Mouse (Mus musculus) liver, adult (tissue): ENCODE data around the gene Tecta.

Experiments used
- GATA4 ChIP-seq: IDR thresholded peaks from 2 replicates; pipeline ENCODE4 v1.6.1; 2014; ENCODE audit warnings: mild to moderate bottlenecking, low read length; ENCODE audit not compliant: insufficient replicate concordance

The Tecta gene

DNA sequence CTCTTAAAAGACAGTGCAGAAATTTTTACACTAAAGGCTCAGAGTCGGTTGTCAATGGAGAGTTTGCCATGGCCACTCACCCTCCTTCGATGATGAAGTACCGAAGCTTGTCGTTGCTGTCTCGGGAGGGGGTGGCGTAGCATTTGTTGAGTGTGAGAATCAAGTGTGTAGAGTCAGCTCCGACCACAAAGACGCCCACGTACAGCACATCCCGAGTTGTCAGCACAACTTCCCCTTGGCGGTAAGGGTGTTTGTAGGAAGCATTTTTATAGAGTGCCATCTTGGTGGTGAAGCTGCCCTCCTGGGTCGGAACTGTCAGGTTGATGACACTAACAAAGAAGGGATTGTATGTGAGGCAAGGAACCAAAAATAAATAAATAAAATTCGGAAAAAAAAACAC, 62.7 kb downstream of the Tecta start:
- TF ChIP-seq GATA4: no peak

DNA sequence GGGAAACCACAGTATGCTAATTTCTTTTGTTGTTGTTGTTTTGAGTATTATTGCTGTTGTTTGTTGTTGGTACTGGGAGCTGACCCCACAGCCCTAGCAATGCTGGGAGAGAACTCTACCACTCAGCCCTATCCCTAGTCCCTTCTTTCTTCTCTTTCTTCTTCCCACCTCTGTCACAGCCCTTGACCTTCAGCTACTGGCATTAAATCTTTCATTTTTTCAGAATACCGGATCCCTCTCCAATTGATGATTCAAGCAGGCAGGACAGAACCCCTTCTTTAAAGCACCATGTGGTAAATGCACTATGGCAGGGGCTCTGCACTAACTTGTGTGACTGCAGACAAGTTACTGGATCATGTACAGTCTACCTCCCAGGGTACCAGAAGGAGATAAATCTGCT, 63.2 kb downstream of the Tecta start:
- no peak for TF ChIP-seq GATA4

DNA sequence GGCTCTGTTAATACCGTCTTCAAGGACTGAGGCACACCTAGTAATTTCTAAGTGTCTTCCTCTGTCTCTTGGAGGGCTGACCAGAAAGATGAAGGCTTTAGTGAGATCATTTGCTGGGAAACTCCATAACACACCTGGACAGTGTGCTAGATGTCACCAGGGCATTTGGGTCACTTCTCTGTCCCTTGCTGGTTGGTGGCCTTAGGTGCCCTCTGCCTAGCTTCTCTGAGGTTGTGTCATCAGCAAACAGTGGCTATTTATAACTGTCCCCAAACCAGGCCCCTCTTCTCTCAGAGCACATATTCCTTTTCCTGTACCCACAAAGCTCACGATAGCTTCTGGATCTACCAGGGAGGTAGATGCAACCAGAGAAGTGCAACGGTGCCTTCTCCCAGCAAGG, 64.8 kb downstream of the Tecta start:
- no peak for TF ChIP-seq GATA4

DNA sequence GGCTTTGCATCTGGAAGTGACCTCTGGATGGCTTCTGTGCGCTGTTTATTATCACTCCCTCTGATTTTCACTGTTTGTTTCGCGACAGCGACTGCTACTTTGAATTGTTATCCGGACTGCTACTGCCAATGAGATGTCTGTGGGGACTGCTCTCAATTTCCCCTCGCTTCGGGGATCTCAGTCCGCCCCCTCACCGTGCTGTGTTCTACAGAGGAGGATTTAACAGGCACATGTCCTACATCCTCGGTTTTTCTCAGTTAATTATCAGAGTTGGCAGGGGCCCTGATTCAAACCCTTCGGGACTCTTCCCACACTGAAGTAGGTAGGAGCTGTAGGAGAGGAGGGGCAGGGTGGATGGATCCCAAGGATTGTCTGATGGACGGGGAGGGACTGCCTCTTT, 67.0 kb downstream of the Tecta start:
- no peak for TF ChIP-seq GATA4

DNA sequence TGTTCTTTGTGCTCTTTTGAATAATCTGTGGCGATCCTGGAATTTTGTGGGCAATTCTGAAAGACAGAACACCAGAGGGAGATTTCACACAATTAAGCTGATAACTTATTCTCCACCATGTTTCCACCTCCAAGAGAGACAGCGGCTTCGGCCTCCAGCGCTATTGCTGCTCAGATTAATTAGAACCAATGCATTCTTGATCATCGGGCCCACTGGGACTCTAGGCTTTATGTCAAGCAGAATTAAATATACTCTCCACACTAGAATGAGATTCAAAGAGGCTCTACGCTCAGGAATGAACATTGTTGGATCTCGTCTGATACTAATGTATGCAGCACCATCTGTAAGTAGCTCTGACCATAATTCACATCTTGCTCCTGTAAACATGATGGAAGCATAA, 68.4 kb downstream of the Tecta start:
- TF ChIP-seq GATA4: no peak

DNA sequence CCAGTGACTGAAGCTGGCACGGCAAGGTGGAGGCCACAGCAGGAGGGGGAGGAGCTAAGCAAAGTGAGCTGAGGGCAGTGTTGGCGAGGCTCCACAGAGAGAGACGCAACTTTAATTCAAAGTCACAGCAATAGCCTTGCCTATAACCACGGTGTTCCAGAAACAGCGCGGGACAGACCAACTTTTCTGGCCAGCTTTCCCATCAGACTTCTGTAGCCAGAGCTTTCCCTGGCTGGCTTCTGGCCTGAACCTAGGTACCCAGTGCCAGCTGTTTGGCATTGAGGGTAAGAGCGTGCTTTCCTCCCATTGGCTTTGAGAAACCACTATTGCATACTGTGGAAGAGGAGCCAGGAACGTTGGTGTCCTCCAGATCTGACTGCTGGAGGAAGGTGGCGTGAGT, 70.0 kb downstream of the Tecta start:
- TF ChIP-seq GATA4: no peak

DNA sequence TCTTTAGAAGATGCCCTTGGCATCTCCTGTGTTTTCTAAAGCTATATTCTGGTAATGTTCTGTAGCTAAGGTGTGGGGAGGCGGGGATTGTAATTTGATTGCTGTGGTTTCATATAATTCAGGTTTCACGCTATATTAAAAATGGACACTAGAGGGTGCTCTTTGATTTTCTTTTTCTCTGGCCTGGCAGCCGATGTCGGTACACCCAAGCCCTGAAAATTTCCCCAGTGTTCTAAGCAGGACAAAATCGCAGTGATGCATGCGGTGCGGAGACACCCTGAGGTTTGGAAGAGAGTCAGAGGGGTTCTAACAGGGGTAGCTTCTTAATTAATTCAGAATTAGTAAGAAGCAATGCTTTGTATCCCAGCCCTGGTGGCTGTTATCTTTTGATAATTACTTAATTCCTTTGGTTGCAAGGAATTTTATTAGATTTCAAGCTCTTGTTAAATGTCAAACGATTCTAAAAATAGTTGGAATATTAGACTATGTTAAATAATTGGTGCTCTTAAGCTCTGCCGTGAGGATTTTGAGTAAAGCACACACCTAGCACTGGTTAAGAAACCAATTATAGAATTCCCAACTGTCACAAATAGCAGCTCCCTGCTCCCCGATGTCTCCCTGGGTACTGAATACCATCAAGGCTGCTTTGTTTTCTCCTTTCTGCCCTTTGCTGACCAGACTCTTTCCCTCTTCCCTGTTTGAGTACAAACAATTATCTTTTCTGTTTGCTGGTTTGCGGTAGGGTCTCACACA, 72.9 kb downstream of the Tecta start:
- TF ChIP-seq GATA4: no peak

DNA sequence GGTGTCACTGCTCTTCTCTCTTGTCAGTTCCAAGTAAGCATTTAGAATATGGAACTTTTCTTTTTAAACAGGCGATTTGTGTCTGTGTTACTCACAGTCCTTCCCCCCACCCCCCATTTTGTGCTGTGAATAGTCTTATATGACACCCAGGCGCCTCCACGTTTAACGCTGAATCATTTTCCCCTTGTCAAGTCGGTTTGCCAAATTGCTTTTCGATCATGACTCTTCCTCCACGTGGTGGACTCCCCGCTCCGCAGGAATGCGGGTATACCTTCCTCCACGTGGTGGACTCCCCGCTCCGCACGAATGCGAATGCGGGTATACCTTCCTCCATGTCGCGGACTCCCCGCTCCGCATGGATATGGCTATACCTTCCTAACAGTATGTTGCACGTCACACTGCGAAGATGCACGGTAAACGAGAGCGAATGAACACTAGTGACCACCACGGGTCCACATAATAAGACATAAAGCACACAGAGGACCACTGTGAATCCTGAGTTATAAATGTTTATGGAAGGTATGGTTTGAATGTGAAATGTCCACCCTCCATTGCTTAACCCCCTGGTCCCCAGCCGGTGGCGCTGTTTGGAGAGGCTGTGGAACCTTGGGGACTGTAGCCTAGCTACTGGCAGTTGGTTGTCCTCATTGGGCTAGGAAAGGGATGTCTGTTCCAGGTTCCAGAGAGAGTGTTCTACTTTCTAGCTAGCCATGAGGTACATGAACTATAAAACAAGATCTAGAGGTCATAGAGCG, 74.9 kb downstream of the Tecta start:
- no peak for TF ChIP-seq GATA4

DNA sequence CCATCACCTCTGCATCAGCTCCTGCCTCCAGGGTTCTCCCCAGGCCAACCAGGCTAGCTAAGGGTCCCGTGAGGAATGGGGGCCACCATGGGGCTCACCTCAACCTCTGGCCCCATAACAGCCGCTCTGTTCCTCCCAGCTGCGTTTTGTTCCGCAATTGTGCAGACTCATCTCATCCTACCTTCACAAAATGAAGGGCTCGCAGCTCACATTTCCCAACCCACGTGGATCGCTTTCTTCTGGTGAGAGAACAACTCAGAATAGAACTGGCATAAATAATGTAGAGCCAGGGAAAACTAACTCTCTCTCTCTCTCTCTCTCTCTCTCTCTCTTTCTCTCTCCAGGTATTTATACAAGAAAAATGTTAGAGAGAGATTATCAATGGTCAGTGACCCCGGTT, 76.5 kb downstream of the Tecta start:
- no peak for TF ChIP-seq GATA4

DNA sequence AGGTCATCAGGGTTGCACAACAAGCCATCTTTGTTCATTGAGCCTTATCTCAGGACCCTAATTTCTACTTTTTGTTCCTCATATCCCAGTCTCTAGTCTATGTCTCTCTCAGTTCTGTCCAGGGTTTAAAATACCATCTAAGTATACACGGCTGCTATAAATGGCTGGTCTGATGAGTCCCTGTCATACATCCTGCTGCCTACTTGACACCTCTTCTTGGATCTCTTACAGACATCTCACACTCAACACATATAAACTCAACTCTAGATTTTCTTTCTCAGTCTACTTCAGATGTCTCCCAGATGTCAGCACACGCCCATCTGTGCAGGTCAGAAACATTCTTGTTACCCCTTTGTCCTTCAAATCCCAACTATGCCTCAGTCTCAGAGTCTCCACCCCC, 78.3 kb downstream of the Tecta start:
- no peak for TF ChIP-seq GATA4

DNA sequence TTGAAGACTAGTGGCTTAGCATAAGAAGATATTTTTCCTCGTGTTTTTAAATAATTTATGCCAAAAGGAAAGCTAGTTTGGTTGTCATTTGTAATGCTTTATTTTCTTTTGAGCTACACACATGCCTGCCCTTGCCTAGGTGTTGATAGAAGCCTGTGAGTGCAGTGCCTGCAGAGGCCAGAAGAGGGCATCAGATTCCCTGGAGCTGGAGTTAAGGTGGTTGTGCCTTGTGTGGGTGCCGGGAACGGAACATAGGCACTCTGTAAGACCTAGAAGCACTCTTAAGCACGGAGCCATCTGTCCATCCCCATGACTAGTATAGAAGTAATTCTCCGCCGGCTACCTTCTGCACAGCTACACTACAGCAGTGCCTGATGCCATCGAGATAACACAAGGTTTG, 79.1 kb downstream of the Tecta start:
- TF ChIP-seq GATA4: no peak

DNA sequence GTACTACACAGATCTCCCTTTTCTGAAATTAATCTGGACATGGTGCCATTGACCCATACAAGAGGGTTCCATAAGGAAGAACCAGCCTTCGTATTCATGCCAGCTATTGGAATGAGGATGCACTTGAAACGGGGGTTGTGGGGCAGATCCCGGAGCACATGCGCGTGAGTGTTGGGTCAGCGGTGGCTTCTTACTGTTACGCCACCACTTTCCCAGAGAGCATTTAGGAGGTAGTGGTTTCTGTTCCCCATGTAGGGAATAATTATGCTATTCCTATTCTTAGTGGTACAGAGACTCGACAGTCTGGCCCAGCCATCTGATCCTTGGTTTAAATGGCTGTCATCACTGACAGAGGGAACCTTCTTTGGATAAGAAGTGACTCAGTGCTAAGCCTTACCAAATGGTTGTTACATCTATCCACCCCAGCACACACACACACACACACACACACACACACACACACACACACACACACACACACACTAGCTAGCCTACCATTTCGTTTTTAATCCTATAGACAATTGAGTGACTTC, 81.2 kb downstream of the Tecta start:
- TF ChIP-seq GATA4: no peak

DNA sequence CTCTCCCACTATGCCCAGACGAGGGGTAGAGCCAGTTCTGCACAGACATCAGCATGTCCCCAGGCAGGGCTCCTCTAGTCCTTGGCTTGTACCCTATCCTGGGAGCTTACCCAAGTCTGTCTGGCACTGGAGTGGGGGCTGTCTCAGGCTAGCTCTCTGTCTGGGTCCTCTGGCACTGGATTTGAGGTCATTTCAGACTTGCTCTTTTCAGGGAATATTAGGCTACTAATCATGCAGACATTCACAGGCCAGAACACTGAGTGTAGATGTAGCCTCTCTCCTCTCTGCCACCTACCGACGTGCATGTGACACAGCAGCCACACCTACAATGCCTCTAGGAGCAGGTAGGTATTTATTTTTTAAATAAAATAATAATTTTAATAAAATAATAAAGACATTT, 82.4 kb downstream of the Tecta start:
- TF ChIP-seq GATA4: no peak

DNA sequence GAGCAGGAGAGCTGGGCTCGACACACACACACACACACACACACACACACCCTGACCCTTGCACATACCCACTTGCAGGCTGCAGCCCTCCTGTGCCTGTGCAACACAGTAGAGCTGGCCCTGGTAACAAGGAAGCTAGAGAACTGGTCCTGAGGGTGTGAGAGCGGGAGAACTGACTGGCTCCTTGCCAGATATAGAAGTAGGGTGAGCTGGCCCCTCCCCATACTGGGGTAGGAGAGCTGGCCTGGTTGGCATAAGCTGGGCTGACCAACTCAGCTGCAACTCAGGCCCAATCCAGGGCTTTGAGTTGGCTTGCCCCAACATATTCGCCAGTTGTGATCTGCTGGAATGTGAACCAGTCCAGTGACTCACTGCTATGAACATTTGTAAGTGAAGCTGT, 83.9 kb downstream of the Tecta start:
- no peak for TF ChIP-seq GATA4

DNA sequence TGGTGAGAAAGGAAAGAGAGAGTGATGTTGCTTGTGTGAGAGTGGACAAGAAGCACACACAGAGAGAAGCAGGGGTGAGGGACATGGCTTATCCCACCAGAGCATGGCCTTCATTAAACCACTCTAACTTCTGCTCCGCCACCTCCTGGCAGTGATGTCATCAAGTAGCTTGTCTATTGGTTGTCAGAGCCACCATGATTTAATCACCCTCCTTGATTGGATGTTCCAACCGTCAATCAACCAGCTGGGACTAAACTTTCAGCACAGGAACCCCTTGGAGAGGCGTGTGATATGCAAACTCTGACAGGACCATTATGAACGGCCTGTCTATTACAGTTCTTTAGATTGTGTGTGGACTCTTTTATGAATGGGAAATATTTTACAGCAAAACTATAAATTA, 84.8 kb downstream of the Tecta start:
- no peak for TF ChIP-seq GATA4

DNA sequence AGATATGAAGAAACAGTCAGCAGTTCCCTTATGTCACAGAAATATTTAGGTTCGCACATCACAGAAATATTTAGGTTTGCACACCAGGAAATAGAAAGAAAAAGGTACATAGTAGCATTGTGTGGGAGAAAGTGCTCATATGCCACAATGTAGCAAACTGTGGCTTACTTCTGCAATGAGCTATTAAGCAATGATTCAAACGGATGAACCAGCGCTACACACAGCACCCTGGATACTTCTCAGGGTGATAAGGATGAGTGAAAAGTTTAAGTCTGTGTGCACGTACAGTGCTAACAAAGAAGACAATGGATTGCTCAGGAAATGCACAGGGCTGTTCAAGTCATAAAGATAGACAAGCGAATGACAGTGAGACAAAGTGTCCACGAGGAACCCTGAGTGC, 85.3 kb downstream of the Tecta start:
- TF ChIP-seq GATA4: no peak
